Mouse (Mus musculus) midbrain, embryonic 13.5 days (tissue): ENCODE data around the gene Myl6. TPM values are rescaled to one million over a fixed set of nuclear protein-coding genes. Genes with fewer than 3 reads are reported as not detected.
"Not testable (repeated sequence)": the region's sequence is repeated elsewhere in the genome, so short reads cannot be mapped to it uniquely, and the experiment has no call there.

Source experiments
- ATAC-seq: fragments of 200-750 bp; cut with Nextera tagmentation; 2 replicates; pipeline ENCODE4 v1.8.0; 2017; ENCODE audit warnings: mild to moderate bottlenecking, moderate TSS enrichment, moderate library complexity
- H3K27ac ChIP-seq: fragments of 300-500 bp; sonication (generic); 2 replicates; pipeline ENCODE4 v1.5.1; 2015; ENCODE audit warnings: inconsistent platforms, mild to moderate bottlenecking, moderate library complexity
- H3K27me3 ChIP-seq: fragments of 300-500 bp; sonication (generic); 2 replicates; pipeline ENCODE4 v1.6.1; 2015; ENCODE audit warnings: mild to moderate bottlenecking, inconsistent platforms
- H3K36me3 ChIP-seq: fragments of 300-500 bp; sonication (generic); 2 replicates; pipeline ENCODE4 v1.6.1; 2015; ENCODE audit warnings: mild to moderate bottlenecking, inconsistent platforms
- H3K4me1 ChIP-seq: fragments of 300-500 bp; sonication (generic); replicated peaks from 2 replicates; pipeline ENCODE4 v1.6.1; 2015; ENCODE audit warnings: inconsistent platforms
- H3K4me2 ChIP-seq: fragments of 300-500 bp; sonication (generic); replicated peaks from 2 replicates; pipeline ENCODE4 v1.6.1; 2015; ENCODE audit warnings: moderate library complexity, mild to moderate bottlenecking, inconsistent platforms
- H3K4me3 ChIP-seq: fragments of 300-500 bp; sonication (generic); replicated peaks from 2 replicates; pipeline ENCODE4 v1.5.1; 2015; ENCODE audit warnings: mild to moderate bottlenecking, inconsistent platforms
- H3K9ac ChIP-seq: fragments of 300-500 bp; sonication (generic); replicated peaks from 2 replicates; pipeline ENCODE4 v1.6.1; 2015; ENCODE audit warnings: mild to moderate bottlenecking, inconsistent platforms
- H3K9me3 ChIP-seq: fragments of 300-500 bp; sonication (generic); 2 replicates; pipeline ENCODE4 v1.6.1; 2016; ENCODE audit warnings: mild to moderate bottlenecking, inconsistent platforms
- WGBS: fragments of 180-500 bp; shearing (Covaris S2); methylation state at CpG from one replicate; pipeline ENCODE4 v1.1.7; 2015; 5-methylcytosine and 5-hydroxymethylcytosine counted together
- polyA plus RNA-seq: library from polyadenylated mRNA; unstranded; fragments of >200 nt; fragmentation: Nextera tagmentation; extraction: Ambion mirVana; gene quantifications from 2 replicates; pipeline ENCODE4 v1.2.1, GENCODE M21; 2015

Gene Myl6
- polyA plus RNA-seq, 1 experiment from 2014 or later = 885 TPM

GRCm38 (mm10) chr10:128494667-128495245 lies 811 bp upstream of the Myl6 start:
- H3K27me3 ChIP-seq = peaks cover 10% of the 10 kb centered on the region; the same call in 1 of the 2 replicates
- no peaks in the 10 kb centered on the region for H3K9me3 ChIP-seq
- peak overlapping the region; percentile 94 for H3K27ac ChIP-seq
- H3K4me2 ChIP-seq = peak overlapping the region; percentile 67
- H3K4me3 ChIP-seq = peak overlapping the region; percentile 77
- ATAC-seq = no peak
- peak overlapping the region; percentile 78 for H3K9ac ChIP-seq
- peaks cover 66% of the 10 kb centered on the region for H3K4me1 ChIP-seq
- H3K36me3 ChIP-seq = peaks cover 23% of the 10 kb centered on the region
- WGBS = 62% methylated on average over 11 of the region's 11 CpGs

GRCm38 (mm10) chr10:128493319-128493694 lies 638 bp downstream of the Myl6 start:
- under 1% methylated on average over 12 of the region's 12 CpGs for WGBS
- ATAC-seq = no peak; the same call in 1 of the 2 replicates
- Histone ChIP-seq H3K4me1 (peaks cover 59% of the 10 kb centered on the region), H3K36me3 (peaks cover 37% of the 10 kb centered on the region), H3K4me3 (peak overlapping the region; percentile 77), H3K27me3 (peaks cover 10% of the 10 kb centered on the region; the same call in 1 of the 2 replicates), H3K4me2 (peak overlapping the region; percentile 67), H3K9ac (peak overlapping the region; percentile 85), H3K9me3 (no peaks in the 10 kb centered on the region), H3K27ac (peak overlapping the region; percentile 94)

DNA sequence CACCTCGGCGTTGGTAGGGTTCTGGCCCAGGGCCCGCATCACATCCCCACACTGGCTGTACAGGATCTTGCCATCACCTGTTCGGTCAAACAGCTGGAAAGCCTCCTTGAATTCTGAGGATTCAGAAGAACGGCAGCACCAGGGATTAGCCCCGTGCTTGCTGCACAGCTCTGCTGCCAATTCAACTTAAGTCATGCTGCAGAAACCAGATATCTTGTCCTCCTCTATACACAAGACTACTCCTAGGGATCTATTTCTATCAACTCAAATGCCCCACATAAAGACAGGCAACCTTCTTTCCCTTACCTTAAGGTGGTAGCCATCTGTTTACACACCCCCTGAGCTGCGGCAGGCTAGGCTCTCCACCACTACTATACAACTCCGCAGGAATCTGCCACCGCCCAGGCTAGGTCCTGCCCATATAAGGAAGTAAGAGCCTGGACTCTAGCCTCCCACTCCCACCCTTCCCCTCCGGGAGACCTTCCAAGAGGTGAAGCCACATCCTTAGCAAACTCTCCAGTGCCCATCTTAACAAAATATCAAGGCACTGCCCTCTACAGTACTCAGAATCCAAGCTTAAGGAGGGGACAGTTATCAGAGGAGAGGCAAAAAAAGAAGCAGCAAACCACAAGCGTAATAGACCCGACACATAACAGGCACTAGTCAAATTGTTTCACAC lies 1.2 kb downstream of the Myl6 start:
- H3K36me3 ChIP-seq = peaks cover 43% of the 10 kb centered on the region
- peak overlapping the region; percentile 94 for H3K27ac ChIP-seq
- ATAC-seq = peak; percentile 27
- H3K4me1 ChIP-seq = peaks cover 54% of the 10 kb centered on the region
- H3K4me3 ChIP-seq = peak overlapping the region; percentile 77
- H3K27me3 ChIP-seq = peaks cover 10% of the 10 kb centered on the region; the same call in 1 of the 2 replicates
- WGBS = 25% methylated on average over 12 of the region's 12 CpGs
- H3K4me2 ChIP-seq = peak overlapping the region; percentile 67
- H3K9me3 ChIP-seq = no peaks in the 10 kb centered on the region
- H3K9ac ChIP-seq = peak overlapping the region; percentile 85

- peak overlapping the region; percentile 94 for H3K27ac ChIP-seq
- ATAC-seq = not testable (repeated sequence)
Observed at GRCm38 (mm10) chr10:128492051-128492450, 1.9 kb downstream of the Myl6 start.

DNA sequence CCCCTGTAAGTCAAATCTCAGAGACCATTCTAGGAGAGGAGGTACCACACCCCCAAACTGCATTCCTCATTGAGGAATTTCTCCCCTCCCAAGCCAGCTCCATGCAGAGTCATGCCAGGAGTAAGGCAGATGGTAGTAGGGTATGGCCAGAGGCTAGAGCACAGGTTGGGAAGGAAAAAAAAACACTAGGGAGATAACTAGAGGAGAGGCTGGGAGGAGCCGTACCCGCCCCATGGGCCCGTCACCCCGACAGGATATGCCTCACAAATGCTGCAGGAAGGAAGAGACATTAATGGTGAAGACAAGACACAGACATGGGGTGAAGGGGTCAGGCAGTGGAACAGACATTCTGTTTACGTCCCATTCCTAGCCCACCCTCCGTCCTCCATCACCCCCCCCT lies 2.5 kb downstream of the Myl6 start:
- Histone ChIP-seq H3K4me2 (peak overlapping the region; percentile 67), H3K27ac (peak overlapping the region; percentile 51), H3K4me3 (peak overlapping the region; percentile 77), H3K9ac (peak overlapping the region; percentile 32; the same call in 1 of the 2 replicates), H3K36me3 (peaks cover 53% of the 10 kb centered on the region), H3K27me3 (peaks cover 4% of the 10 kb centered on the region; the same call in 1 of the 2 replicates), H3K9me3 (no peaks in the 10 kb centered on the region), H3K4me1 (peaks cover 44% of the 10 kb centered on the region)
- no peak for ATAC-seq
- 80% methylated on average over 6 of the region's 6 CpGs for WGBS

More at GRCm38 (mm10) chr10:128492051-128492450, 1.9 kb downstream of the Myl6 start:
- H3K4me3 ChIP-seq = peak overlapping the region; percentile 77
- H3K9ac ChIP-seq = peak overlapping the region; percentile 85
- not testable (repeated sequence) for H3K27me3 ChIP-seq, H3K9me3 ChIP-seq
- H3K36me3 ChIP-seq = peaks cover 50% of the 10 kb centered on the region
- peak overlapping the region; percentile 67 for H3K4me2 ChIP-seq
- H3K4me1 ChIP-seq = peaks cover 48% of the 10 kb centered on the region
- WGBS = 80% methylated on average over 8 of the region's 8 CpGs

DNA sequence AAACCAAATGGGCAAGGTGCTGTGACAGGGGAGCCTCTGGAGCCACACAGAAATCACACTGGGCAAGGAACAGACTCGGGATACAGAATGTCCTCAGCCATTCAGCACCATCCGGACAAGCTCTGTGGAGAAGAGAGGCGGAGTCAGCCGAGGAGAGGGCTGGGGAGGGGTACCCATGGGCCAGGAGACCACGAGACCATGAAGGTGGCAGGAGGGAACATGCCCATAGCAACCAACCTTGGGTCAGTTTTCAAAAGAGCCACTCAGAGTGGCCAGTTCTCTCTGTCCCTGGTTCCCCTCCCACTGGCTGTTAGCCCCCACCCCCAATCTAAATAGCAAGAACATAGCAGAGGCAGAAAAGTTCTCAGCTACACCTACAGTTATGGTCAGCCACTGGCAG lies 3.0 kb downstream of the Myl6 start:
- WGBS = 42% methylated on average over 5 of the region's 5 CpGs
- ATAC-seq = no peak
- Histone ChIP-seq H3K9ac (peak overlapping the region; percentile 32; the same call in 1 of the 2 replicates), H3K36me3 (peaks cover 59% of the 10 kb centered on the region), H3K4me3 (no peak overlapping the region), H3K4me1 (peaks cover 42% of the 10 kb centered on the region), H3K27ac (peak overlapping the region; percentile 51; the same call in 1 of the 2 replicates), H3K4me2 (no peak overlapping the region), H3K9me3 (no peaks in the 10 kb centered on the region), H3K27me3 (no peaks in the 10 kb centered on the region)

DNA sequence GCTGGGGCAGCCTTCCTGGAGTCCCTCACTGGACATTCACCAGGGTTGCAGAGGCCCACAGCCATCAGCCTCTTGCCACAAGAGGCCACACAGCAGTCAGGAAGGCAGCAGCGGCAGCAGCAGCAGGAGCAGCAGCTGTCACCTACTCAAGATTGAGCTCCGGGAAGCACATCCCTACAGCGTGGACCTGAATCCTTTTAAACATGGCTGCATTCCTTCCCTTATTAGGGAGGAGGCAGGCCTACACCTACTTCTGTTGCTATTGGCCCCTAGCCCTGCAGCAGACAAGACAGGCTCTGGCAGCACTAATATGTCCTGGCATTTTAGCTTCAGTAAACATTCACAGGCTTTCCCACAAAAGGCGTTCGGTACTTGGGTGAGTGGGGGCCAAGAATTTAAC lies 3.7 kb downstream of the Myl6 start:
- Histone ChIP-seq H3K27ac (no peak overlapping the region), H3K36me3 (peaks cover 66% of the 10 kb centered on the region), H3K27me3 (no peaks in the 10 kb centered on the region), H3K9me3 (no peaks in the 10 kb centered on the region), H3K4me1 (peaks cover 41% of the 10 kb centered on the region), H3K4me3 (no peak overlapping the region), H3K4me2 (no peak overlapping the region), H3K9ac (no peak overlapping the region)
- ATAC-seq = no peak
- WGBS = 67% methylated on average over 5 of the region's 5 CpGs

- peaks cover 69% of the 10 kb centered on the region for H3K36me3 ChIP-seq
Observed at GRCm38 (mm10) chr10:128489785-128490184, 4.2 kb downstream of the Myl6 start.

DNA sequence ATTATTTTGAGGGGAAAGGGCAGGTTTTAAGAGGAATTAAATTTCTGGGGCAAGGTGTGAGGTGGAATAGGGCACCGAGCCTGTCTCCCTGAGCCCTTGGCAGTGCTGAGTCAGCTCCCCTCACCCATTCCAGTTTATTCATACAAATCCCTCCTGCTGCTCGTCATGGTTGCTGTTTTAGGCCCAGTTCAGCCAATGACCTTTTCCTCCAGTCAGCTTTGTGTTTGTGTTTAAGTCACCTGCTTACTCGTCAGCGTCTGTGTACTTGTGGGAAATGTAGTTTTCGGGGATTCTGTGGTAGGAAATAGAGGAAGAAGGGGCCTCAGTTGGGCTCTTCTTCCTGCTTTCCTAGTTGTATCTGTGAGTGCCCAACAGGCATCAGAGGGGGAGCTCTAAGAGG lies 4.6 kb downstream of the Myl6 start:
- no peak overlapping the region for H3K9ac ChIP-seq
- 68% methylated on average over 5 of the region's 5 CpGs for WGBS
- no peak for ATAC-seq
- peak overlapping the region; percentile 35; the same call in 1 of the 2 replicates for H3K27ac ChIP-seq
- no peak overlapping the region for H3K4me2 ChIP-seq
- no peak overlapping the region for H3K4me3 ChIP-seq
- H3K36me3 ChIP-seq = peaks cover 73% of the 10 kb centered on the region
- H3K9me3 ChIP-seq = no peaks in the 10 kb centered on the region
- H3K4me1 ChIP-seq = peaks cover 33% of the 10 kb centered on the region
- H3K27me3 ChIP-seq = no peaks in the 10 kb centered on the region

More at GRCm38 (mm10) chr10:128489785-128490184, 4.2 kb downstream of the Myl6 start:
- WGBS = 62% methylated on average over 4 of the region's 4 CpGs
- H3K4me2 ChIP-seq = no peak overlapping the region
- no peaks in the 10 kb centered on the region for H3K9me3 ChIP-seq
- peaks cover 37% of the 10 kb centered on the region for H3K4me1 ChIP-seq
- no peak for ATAC-seq
- peak overlapping the region; percentile 35; the same call in 1 of the 2 replicates for H3K27ac ChIP-seq
- no peaks in the 10 kb centered on the region for H3K27me3 ChIP-seq
- no peak overlapping the region for H3K9ac ChIP-seq
- no peak overlapping the region for H3K4me3 ChIP-seq

GRCm38 (mm10) chr10:128488776-128489175 lies 5.2 kb downstream of the Myl6 start:
- ATAC-seq = no peak
- Histone ChIP-seq H3K27ac (0 out of 2 replicates have a peak overlapping the region, but pooled peaks have one; percentile 9), H3K4me1 (peaks cover 32% of the 10 kb centered on the region), H3K9me3 (no peaks in the 10 kb centered on the region), H3K4me2 (no peak overlapping the region), H3K36me3 (peaks cover 79% of the 10 kb centered on the region), H3K27me3 (no peaks in the 10 kb centered on the region), H3K9ac (no peak overlapping the region), H3K4me3 (no peak overlapping the region)
- WGBS = 81% methylated on average over 4 of the region's 4 CpGs

DNA sequence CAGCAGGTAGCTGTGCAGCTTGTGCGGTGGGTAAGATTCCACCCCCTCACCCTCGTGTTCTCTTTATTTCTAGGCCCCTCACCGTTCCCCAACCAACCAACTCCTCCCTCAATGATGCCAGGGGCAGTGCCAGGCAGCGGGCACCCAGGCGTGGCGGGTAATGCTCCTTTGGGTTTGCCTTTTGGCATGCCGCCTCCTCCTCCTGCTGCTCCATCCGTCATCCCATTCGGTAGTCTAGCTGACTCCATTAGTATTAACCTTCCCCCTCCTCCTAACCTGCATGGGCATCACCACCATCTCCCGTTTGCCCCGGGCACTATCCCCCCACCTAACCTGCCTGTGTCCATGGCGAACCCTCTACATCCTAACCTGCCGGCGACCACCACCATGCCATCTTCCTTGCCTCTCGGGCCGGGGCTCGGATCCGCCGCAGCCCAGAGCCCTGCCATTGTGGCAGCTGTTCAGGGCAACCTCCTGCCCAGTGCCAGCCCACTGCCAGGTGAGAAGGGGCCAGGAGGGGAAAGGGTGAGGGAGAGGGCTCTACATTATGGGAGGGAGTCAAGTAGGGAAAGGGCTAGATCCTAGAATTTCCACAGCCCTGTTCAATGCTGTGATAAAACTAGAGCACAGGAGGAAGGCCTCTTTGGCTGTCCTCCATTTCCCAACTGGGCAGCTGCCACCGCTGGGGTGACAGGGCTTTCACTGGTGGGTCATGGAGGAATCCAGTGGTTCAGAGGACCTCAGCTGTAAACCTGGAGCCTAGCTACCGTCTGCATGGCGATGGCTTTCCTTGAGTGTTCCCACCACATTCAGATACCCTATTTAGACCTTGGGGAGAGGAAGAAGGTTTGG lies 5.9 kb downstream of the Myl6 start:
- H3K4me2 ChIP-seq = no peak overlapping the region
- H3K9me3 ChIP-seq = no peaks in the 10 kb centered on the region
- peaks cover 32% of the 10 kb centered on the region for H3K4me1 ChIP-seq
- H3K9ac ChIP-seq = no peak overlapping the region
- H3K4me3 ChIP-seq = no peak overlapping the region
- no peak for ATAC-seq
- 0 out of 2 replicates have a peak overlapping the region, but pooled peaks have one; percentile 9 for H3K27ac ChIP-seq
- peaks cover 86% of the 10 kb centered on the region for H3K36me3 ChIP-seq
- no peaks in the 10 kb centered on the region for H3K27me3 ChIP-seq
- 94% methylated on average over 22 of the region's 22 CpGs for WGBS
